Mouse (Mus musculus) bone marrow macrophage, adult 2 months (primary cell): ENCODE measurements around the gene Stmn3. TPM values are rescaled to one million over a fixed set of nuclear protein-coding genes. Genes with fewer than 3 reads are reported as not detected.

Experiments used
- H3K27ac ChIP-seq: 2 replicates; pipeline ENCODE4 v1.5.1; 2012; ENCODE audit warnings: low read depth, low read length; ENCODE audit not compliant: insufficient read depth
- H3K4me1 ChIP-seq: 2 replicates; pipeline ENCODE4 v1.6.1; 2012; ENCODE audit warnings: low read length; ENCODE audit not compliant: control insufficient read depth, insufficient read depth
- H3K4me3 ChIP-seq: 2 replicates; pipeline ENCODE4 v1.5.1; 2012; ENCODE audit warnings: mild to moderate bottlenecking, low read length, moderate library complexity; ENCODE audit not compliant: insufficient read depth
- CTCF ChIP-seq: IDR thresholded peaks from 2 replicates; pipeline ENCODE4 v1.5.1; 2012; ENCODE audit warnings: low read depth, mild to moderate bottlenecking, low read length, moderate library complexity
- POLR2A ChIP-seq: IDR thresholded peaks from 2 replicates; pipeline ENCODE4 v1.6.1; 2012; ENCODE audit warnings: mild to moderate bottlenecking, low read depth, low read length, borderline replicate concordance
- polyA plus RNA-seq: library from polyadenylated mRNA; stranded (reverse); fragments of >200 nt; gene quantifications from 2 replicates; pipeline ENCODE4 v1.2.4, GENCODE M21; 2012; ENCODE audit not compliant: missing spikeins, insufficient read depth, insufficient read length

Gene Stmn3
- polyA plus RNA-seq, 1 experiment, result not detected

DNA sequence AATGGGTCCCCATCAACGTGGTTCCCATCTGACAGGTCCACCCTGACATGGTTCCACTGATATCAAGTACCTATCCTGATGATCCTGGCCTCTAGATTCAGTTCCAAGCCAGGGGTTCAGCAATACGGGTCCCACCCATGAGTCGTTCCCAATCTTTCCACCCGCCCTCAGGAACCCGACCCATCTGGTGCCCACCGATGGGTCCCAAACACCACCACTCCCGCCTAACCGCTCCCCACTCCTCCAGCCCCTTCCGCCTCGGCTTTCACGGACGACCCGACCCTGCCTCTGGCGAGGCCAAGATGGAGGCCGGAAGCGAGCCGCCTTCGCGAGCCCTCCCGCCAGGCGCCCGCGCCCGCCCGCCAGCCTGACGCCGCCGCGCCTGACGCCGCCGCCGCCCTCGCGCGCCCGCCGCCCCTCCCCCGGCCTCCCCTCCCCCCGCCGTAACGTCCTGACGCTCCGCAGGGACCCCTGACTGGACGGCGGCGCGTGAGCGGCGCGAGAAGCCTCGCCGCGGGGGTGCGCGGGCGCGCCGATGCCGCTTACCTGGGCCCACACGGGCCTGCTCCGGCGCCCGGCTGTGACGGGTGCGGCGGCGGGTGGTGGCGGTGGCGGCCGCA is 26.9 kb downstream of the Stmn3 start:
- Histone ChIP-seq H3K4me3 (peak overlapping the region; percentile 72), H3K27ac (peak overlapping the region; percentile 58), H3K4me1 (peaks cover 28% of the 10 kb centered on the region)
- TF ChIP-seq POLR2A, result no peak

DNA sequence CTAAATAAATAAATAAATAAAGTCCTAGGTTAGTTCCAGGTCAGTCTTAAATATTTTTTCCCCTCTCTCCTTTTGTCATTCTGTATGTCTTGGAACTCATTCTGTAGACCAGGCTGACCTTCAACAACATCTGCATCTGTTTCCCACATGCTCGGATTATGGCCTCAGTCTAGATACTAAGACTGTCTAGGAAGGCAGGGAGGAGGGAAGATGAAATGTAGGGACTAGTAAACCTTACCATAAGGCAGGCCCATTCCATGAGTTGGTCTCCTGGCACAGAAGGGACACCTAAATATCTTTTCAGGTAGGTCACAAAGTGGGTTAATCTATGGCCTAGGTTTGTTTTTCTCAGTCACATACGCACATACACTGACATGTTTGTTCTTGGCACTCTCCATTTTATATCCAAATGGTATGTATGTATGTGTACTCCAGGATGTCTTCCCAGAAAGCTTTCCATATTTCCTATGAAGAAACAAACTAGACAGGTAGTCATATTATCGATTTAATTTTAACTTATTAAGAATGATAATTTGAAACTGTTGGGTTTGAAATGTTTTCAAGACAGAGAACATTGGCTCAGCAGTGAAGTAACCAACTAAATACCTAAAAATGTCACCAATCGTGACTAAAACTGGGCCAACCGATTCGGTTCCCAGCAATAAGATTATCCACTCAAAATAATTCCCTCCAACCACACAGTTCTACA is 27.5 kb downstream of the Stmn3 start:
- TF ChIP-seq CTCF (no peak), POLR2A (no peak)
- peak overlapping the region; percentile 72 for H3K4me3 ChIP-seq
- H3K4me1 ChIP-seq, result peaks cover 30% of the 10 kb centered on the region

DNA sequence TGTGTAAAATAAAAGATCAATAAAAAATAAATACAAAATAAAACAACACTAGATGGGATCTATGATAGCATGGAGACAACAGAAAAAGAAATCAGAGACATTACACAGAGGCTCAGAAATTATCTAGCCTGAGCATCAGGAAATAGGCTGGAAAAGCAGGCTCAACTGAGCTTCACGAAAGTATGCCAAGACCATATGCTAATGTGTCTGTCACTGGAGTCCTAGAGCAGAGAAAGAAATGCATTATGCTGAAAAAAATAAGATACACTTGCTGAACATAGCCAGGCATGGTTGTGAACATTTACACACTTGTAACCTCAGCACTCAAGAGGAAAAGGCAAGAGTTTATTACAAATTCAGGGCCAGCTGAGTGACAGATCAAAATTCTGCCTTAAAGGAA is 34.3 kb downstream of the Stmn3 start:
- H3K27ac ChIP-seq, result no peak overlapping the region
- no peak for TF ChIP-seq POLR2A
- no peak for TF ChIP-seq CTCF
- H3K4me1 ChIP-seq, result peaks cover 24% of the 10 kb centered on the region
- no peak overlapping the region for H3K4me3 ChIP-seq

More for the DNA sequence above, 27.5 kb downstream of the Stmn3 start:
- peak overlapping the region; percentile 58 for H3K27ac ChIP-seq

DNA sequence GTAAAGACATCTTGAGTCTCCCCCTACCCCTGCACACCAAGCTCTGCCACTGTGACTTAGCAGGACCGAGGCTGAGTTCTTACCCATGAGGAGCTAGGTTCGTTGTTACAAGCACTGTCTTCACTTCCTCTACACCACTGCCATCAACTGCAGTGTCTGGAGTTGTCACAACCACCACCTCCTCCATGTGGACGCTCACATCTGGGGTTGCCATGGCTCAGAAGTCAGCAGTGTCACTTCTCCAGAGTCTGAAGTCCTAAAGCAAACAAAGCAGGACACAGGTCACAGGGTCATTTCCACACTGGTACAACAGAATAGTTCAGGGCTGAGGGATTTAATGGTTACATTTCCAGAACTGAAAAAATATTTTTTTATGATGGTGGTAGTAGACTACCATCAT is 36.4 kb downstream of the Stmn3 start:
- Histone ChIP-seq H3K27ac (no peak overlapping the region), H3K4me1 (peaks cover 31% of the 10 kb centered on the region), H3K4me3 (no peak overlapping the region)
- TF ChIP-seq CTCF, result no peak
- no peak for TF ChIP-seq POLR2A

DNA sequence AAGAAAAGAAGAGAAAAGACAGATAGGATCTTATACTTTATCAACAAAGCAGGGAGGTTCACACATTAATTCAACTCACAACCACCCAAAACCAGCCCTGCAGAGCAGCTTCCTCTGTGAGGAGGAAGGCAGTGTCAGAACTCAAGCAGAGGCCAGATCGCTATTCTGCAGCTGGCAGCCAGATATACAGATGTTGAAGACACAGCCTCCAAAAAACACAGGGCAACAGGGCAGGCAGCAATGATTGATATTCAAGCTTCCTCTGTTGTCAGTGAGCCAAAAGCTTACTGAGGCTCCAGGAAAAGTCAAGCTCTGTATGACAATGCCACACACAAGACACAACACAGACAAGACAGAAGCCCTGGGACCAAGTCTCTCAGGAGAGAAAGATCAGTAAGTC is 37.5 kb downstream of the Stmn3 start:
- Histone ChIP-seq H3K27ac (no peak overlapping the region), H3K4me1 (peaks cover 35% of the 10 kb centered on the region), H3K4me3 (no peak overlapping the region)
- no peak for TF ChIP-seq CTCF
- TF ChIP-seq POLR2A, result no peak

DNA sequence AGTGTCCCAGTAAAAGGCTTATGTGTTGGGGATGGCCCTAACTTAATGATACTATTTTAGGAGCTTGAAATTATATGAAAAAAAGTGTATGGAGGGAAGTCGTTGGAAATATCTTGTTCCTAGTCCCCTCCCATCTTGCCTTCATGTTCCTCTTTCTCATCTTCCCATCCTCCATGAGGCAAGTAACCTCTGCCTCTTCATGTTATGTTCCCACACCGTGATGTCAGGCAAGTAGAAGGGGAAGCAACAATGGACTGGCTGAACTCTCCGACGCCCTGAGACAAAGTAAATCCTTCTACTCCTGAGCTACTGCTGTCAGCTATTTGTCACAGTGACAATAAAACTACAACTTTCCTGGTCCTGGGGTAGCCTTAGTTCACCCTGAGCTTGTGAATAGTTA is 39.7 kb downstream of the Stmn3 start:
- H3K4me1 ChIP-seq, result peaks cover 35% of the 10 kb centered on the region
- TF ChIP-seq CTCF (no peak), POLR2A (no peak)
- peak overlapping the region; percentile 91 for H3K27ac ChIP-seq
- no peak overlapping the region for H3K4me3 ChIP-seq

DNA sequence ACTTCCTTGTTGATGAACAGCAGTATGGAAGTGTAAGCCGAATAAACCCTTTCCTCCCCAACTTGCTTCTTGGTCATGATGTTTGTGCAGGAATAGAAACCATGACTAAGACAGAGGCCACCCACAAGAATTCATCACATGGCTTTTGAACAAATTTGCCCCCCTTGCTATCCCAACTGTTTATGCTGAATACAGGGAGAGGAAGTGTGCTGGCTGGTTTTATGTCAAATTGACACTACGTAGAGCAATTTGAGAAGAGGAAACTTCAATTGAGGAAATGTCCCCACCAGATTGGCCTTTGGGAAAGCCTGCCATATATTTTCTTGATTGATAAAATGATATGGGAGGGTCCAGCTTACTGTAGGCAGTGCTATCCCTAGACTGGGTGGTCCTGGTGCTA is 40.5 kb downstream of the Stmn3 start:
- Histone ChIP-seq H3K4me3 (no peak overlapping the region), H3K27ac (peak overlapping the region; percentile 91), H3K4me1 (peaks cover 35% of the 10 kb centered on the region)
- TF ChIP-seq CTCF (no peak), POLR2A (no peak)

DNA sequence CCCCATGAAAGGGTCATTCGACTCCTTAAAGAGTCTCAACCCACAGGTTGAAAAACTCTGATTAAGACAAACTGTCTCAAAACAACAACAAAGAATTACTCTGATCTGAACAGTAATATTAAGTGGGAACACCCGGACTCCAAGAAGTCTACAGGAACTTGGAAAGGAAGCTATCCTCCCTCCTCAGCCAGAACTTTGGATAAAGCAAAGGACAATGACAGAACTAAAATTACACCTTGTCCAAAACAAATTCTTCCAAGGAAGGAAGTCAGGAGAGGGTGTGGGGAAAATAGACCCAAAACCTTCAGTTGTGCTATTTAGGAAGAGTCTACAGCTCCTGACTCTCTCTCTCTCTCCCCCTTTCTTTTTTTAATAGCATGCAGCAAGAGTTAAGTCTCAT is 42.2 kb downstream of the Stmn3 start:
- peaks cover 30% of the 10 kb centered on the region for H3K4me1 ChIP-seq
- H3K27ac ChIP-seq, result no peak overlapping the region
- TF ChIP-seq POLR2A (no peak), CTCF (no peak)
- H3K4me3 ChIP-seq, result no peak overlapping the region

DNA sequence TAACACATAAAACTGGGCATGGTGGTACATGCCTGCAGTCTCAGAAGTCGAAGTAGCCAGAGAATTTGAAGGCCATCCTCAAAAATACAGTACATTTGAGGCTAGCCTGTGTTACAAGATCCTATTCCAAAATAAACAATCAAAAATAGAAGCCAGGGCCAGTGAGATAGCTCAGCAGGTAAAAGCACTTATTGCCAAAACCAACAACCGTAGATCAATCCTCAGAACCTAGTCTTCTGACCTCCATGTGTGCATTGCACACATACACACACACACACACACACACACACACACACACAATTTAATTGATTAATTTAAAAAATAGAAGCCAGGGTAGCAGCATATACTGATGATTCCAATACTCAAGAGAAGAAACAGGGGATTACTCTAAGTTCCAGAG is 47.5 kb downstream of the Stmn3 start:
- TF ChIP-seq CTCF (no peak), POLR2A (no peak)
- Histone ChIP-seq H3K4me3 (no peak overlapping the region), H3K27ac (no peak overlapping the region), H3K4me1 (no peaks in the 10 kb centered on the region)

Other genes with a start within 250 kb of the Stmn3 start
- not detected in 2 replicates for gene Kcnq2, start 179.2 kb downstream of the Stmn3 start, polyA plus RNA-seq
- 0.39 TPM in 1 of 2 replicates, not detected in the other for gene Eef1a2, start 157.5 kb downstream of the Stmn3 start, polyA plus RNA-seq
- 46.1 and 47.5 TPM in 2 replicates for gene Ppdpf, start 127.3 kb downstream of the Stmn3 start, polyA plus RNA-seq
- gene Ptk6, start 111.7 kb downstream of the Stmn3 start, polyA plus RNA-seq, result not detected in 2 replicates
- gene Srms, start 101.3 kb downstream of the Stmn3 start, polyA plus RNA-seq, result not detected in 2 replicates
- gene Fndc11, start 94.5 kb downstream of the Stmn3 start, polyA plus RNA-seq, result not detected in 2 replicates
- gene Helz2, start 72.5 kb downstream of the Stmn3 start, polyA plus RNA-seq, result 11.2 and 13.3 TPM in 2 replicates
- gene Gmeb2, start 26.5 kb downstream of the Stmn3 start, polyA plus RNA-seq, result 11.4 and 16.4 TPM in 2 replicates
- 17.1 and 27.3 TPM in 2 replicates for gene Rtel1, start 5.2 kb upstream of the Stmn3 start, polyA plus RNA-seq
- 18.7 and 22.5 TPM in 2 replicates for gene Zgpat, start 50.4 kb upstream of the Stmn3 start, polyA plus RNA-seq
- 41.3 and 47.7 TPM in 2 replicates for gene Arfrp1, start 50.9 kb upstream of the Stmn3 start, polyA plus RNA-seq
- gene Lime1, start 65.6 kb upstream of the Stmn3 start, polyA plus RNA-seq, result 10.9 and 15.7 TPM in 2 replicates
- gene Zbtb46, start 144.9 kb upstream of the Stmn3 start, polyA plus RNA-seq, result 0.11 and 0.55 TPM in 2 replicates
- not detected in 2 replicates for gene Abhd16b, start 178.7 kb upstream of the Stmn3 start, polyA plus RNA-seq
- gene Tpd52l2, start 182.6 kb upstream of the Stmn3 start, polyA plus RNA-seq, result 61.9 and 65.6 TPM in 2 replicates
- gene Dnajc5, start 206.0 kb upstream of the Stmn3 start, polyA plus RNA-seq, result 66.3 and 71.7 TPM in 2 replicates